Mouse (Mus musculus): ENCODE data around the gene Med12l.
"Not testable (repeated sequence)": the region's sequence is repeated elsewhere in the genome, so short reads cannot be mapped to it uniquely, and the experiment has no call there.

Gene Med12l

GRCm38 (mm10) chr3:59022971-59023370, 17.3 kb downstream of the Med12l start:
- no peak for DNase-seq (ENCODE audit: low read depth)

GRCm38 (mm10) chr3:59024531-59025192, 19.0 kb downstream of the Med12l start:
- no peak for DNase-seq (ENCODE audit: low read depth)

DNA sequence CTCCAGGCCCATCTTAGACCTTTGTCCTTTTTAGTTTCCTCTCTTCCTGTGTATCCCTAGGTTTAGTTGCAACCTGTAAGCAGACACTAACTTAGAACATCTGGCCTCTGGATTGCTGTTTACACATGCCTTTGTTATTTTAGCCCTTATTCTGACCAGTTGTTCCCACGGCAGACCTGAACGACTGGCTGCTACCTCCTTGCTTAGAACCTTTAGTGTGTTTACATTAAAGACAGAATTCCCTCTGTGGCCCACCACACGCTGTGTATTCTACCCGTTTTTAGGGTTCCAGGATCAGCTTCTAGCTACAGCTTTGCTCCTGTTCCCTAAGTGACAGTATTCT, 19.5 kb downstream of the Med12l start:
- DNase-seq (ENCODE audit: low read depth), result no peak

DNA sequence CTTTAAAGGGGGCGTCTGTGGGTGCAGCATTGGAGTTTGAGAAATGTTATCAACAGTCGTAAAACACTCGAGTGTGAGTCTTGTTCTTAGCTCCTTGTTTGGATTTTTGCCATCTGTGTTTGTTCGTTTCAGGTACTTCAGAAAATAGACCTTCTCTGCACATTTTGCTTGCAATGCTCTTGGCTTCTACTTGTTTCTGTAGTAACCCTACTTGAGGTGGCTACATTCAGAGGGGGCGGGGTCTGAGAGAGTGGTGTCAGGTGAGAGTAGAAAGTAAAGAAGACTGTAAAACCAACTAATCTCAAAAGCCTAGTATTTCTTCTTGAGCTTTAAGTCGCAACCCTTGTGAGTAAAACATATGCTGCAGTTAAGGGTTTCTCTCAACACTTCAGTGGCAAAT, 23.1 kb downstream of the Med12l start:
- no peak for DNase-seq (ENCODE audit: low read depth)

DNA sequence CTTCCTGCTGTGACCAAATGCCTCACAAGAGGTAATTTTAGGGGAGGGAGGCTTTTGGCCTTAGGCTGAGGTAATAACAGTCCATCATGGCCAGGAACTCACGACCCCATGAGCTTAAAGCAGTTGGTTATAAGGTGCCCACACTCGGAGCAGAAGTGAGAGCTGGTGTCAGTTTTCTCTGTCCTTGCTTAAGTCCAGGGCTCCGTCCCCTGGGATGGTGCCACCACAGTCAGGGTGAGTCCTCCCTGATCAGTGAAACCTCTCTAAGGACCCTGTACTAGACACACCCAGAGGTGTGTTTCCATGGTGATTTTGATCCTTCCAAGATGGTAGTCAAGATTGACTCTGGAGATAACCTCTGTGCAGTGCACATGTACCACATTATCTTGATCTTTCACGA, 25.4 kb downstream of the Med12l start:
- no peak for DNase-seq (ENCODE audit: low read depth)

- DNase-seq (ENCODE audit: low read depth), result no peak
Measured at GRCm38 (mm10) chr3:59041487-59041886, 35.9 kb downstream of the Med12l start.

DNA sequence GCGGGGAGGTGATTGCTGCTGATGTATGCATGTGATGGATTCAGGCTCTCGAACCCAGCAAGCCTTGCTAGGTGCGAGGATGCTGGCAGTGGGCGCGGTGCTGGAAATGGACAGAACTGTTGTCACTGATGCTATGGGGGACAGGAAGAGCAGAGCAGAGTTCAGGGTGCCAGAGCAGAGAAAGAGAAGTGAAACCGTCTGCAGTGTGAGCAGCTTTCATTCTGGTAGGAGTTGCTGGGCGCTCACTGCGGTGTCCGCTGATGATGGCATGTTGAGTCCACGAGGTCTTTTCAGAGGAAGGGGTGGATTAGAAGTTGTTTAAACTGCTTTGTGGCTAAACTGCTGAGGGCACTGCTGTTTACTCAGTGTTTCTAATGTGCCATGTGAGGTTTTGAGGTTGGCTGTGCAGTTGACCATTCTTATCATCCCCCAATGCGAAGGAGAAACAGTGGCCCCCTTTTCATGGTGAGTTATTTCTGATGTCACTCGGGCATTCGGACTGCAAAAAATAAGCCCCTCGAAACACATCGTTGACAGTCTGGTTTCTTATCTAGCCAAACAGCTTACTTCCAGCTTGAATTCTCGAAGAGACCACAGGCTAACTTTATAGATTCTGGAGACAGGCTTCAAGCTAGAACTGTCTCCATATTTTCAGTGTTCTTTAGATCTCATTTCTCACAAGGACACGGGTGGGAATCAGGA, 49.4 kb downstream of the Med12l start:
- DNase-seq (ENCODE audit: low read depth), result no peak

GRCm38 (mm10) chr3:59059022-59059541, 53.5 kb downstream of the Med12l start:
- DNase-seq (ENCODE audit: low read depth), result peak; percentile 79

- no peak for DNase-seq (ENCODE audit: low read depth)
Measured at GRCm38 (mm10) chr3:59060131-59060530, 54.5 kb downstream of the Med12l start.

GRCm38 (mm10) chr3:59062141-59062540, 56.5 kb downstream of the Med12l start:
- DNase-seq (ENCODE audit: low read depth), result no peak

DNA sequence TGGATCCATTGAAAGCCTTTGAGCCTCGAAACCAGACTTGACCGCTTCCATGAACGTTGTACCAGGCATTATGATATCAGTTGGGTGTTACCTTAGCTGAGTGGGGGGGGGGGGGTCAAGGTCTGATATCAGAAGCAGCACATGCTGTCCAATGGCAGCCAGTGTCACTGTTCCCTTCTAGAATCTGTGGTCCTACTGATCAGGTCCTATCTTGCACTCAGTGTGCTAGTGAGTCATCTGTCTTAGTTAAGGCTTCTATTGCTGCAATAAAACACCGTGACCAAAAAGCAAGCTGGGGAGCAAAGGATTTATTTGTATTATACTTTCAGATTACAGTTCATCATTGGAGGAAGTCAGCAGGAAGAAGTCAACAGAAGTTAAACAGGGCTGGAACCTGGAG, 57.8 kb downstream of the Med12l start:
- no peak for DNase-seq (ENCODE audit: low read depth)

DNA sequence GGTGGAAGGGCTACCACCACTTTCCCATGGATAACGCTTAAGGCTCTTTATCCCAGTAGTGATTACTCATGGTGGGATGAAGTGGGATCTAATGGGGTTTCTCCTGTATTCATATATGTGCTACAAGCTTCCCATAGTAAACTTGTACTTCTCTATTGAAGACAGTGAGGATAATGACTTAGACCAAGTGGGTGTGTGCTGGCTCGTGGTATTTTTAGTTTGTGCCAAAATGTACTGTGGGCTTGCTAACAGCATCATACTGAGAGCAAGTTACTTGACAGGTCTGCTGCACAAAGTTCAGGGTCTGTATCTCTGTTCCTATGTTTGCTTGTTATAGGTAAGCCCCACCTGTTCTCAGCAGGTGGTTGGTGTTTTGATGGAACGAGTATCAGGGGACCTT, 60.3 kb downstream of the Med12l start:
- DNase-seq (ENCODE audit: low read depth), result no peak

DNA sequence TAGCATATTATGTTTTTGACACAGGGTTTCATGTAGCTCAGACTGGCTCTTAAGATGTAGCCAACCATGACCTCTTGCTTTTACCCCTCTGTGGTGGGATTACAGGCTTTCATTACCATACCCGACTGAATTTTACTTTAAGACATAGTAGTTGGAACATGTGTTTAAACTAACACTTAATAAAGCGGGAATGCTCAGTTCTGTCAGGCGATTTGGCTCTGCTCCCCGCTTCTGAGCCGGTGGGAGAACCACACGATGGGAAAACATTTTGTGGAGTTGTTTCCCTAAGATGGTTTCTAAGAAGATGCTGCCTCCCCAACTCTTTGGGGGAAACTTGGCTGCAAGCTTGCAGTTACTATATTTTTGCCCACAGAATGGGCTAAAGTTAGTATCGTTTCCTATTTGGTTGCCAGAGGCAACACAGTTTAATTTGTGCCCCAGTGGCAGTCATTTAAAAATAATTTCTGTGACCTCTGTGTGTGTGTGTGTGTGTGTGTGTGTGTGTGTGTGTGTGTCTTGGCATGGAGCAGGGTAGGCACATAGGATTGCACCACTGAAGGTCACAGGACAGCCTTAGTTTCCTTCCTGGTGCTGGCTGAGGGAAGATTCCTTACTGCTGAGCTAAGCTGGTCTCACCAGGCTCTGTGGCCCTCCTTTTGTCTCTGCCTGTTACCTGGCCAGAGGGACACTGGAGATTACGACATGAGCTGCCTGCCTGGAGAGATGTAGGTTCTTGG, 61.1 kb downstream of the Med12l start:
- DNase-seq (ENCODE audit: low read depth), result no peak

DNA sequence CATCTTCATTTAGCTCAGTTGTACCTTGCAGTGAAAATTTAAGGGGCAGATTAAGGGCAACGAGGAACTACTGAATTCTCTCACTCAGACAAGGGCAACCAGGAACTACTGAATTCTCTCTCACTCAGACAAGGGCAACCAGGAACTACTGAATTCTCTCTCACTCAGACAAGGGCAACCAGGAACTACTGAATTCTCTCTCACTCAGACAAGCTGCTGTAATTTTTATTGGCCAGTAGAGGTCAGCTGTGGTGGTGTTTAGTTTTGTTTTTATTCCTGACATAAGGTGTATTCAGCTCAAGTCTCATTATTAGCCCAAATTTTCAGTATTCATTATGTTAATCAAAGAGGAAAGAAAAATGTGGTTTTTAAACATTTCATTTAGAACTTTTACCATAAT, 63.4 kb downstream of the Med12l start:
- not testable (repeated sequence) for DNase-seq (ENCODE audit: low read depth)

DNA sequence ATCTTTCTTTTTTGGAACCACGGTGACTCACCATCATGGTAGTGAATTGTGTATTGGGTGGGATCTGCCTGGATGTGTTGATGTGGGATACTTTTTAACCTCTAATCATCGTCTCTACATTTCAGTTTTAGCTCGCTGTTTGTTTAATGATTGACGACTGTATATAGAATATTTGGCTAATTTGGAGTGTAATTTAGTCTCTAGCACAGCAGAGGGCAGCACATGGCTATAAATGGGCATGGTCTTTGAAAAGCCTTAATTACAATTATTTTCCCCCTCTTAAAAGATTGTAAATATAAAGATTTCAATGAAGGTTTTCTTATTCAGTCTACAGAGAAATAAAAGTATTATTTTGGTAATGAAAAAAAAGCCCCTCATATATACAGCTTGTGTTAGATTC, 71.7 kb downstream of the Med12l start:
- DNase-seq (ENCODE audit: low read depth), result no peak

- DNase-seq (ENCODE audit: low read depth), result no peak
Measured at GRCm38 (mm10) chr3:59078585-59078984, 73.0 kb downstream of the Med12l start.

DNA sequence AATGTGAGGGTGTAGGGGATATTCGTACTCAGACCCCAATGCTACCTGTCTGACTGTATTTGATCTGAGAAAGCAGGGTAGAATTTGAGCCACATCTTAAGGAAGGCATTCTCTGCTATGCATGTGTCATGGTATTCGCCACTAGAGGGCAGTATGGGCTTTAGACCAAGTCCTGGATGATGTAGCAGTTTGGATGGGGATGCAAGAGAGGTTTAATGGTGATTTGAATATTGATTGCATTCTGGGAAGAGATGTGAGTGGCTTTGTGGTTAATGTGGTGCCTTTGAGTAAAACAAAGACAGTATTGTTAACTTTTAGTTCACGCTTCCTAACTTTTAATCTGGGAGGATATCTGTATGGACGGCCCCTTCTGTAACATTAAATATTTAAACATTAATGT, 73.7 kb downstream of the Med12l start:
- peak; percentile 61 for DNase-seq (ENCODE audit: low read depth)

DNA sequence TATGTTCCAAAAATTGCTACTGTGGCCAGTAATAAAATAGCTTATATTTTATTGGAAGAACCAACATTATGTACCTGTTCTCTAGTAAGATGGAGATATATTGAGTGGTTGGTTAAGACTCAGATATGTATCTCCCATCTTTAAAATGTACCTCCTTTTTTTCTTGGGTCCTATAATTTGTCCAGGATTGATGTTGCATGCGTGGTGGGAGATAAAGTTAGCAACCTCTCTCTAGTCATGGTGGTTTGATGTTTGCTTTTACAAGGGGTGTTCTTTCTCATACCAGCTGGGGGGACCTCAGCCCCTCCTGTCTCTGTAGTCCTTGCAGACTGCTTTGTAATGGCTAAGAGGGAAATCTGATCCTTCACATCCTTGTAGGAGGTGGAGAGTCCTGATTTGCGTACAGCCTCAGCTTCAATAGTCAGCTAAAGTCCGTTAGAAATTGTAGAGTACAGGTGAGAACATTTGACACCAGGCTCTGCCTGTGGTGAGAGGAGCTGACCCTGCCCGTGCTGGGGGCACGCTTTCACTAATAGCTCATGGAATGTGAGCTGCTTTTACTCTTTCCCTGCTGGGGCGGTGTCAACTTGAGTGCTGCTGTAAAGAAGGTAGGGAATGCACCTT, 74.8 kb downstream of the Med12l start:
- DNase-seq (ENCODE audit: low read depth), result no peak

DNA sequence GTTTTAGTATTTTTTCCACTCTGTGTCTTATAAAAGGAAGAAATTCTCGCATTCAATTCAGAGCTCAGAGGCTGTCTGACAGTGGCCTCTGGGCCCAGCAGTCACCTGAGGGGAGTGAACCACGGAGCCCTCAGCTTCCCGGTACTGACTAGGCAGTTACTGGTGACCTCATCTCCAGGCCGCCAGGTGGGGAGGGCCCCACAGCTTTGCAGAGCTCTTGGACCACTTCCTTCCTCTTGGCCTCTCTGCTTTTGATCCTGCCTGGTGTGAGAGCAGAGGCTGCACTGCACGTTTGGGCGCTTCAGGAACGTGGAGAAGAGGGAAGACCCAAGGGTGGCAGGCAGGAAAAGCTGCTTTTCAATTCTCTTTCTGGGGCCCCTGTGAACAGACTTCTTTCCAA, 75.3 kb downstream of the Med12l start:
- no peak for DNase-seq (ENCODE audit: low read depth)

- DNase-seq (ENCODE audit: low read depth), result no peak
Measured at GRCm38 (mm10) chr3:59092702-59093101, 87.1 kb downstream of the Med12l start.

GRCm38 (mm10) chr3:59097421-59097820, 91.8 kb downstream of the Med12l start:
- DNase-seq (ENCODE audit: low read depth), result no peak

DNA sequence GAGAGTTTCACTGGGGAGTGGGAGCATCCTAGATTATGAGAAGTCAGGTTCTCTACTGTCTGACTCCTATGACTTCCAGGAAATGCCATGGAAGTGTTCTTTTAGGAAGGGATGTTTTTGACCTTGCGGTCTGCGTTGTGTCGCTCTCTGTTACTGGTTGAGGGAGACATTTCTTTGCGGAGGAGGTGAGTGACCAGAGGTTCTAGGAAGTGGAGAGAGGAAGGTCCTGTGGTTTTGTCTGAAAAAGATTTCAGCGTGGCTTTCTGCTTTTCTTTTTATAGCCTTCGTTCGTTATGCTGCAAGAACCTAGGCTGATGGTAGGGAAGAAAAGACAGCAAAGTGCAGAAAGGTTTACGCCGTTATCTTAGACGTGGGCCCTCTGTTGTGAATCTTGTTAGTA, 92.9 kb downstream of the Med12l start:
- no peak for DNase-seq (ENCODE audit: low read depth)
